Mouse (Mus musculus) liver, postnatal 0 days (tissue): Measurements from ENCODE around the gene Herc3.

ENCODE experiments used
- CTCF ChIP-seq: sonication (generic); IDR thresholded peaks from 2 replicates; pipeline ENCODE4 v1.5.1; 2016; ENCODE audit warnings: antibody characterized with exemption, low read depth
- EP300 ChIP-seq: IDR thresholded peaks from 2 replicates; pipeline ENCODE4 v1.6.1; 2016; ENCODE audit warnings: antibody characterized with exemption, low read depth, mild to moderate bottlenecking

GRCm38 (mm10) chr6:58863631-58864235 is 32.5 kb downstream of the Herc3 start:
- no peak for TF ChIP-seq CTCF
- no peak for TF ChIP-seq EP300
